ENCODE assay signal across 7 mouse cellular contexts in the genomic region with DNA sequence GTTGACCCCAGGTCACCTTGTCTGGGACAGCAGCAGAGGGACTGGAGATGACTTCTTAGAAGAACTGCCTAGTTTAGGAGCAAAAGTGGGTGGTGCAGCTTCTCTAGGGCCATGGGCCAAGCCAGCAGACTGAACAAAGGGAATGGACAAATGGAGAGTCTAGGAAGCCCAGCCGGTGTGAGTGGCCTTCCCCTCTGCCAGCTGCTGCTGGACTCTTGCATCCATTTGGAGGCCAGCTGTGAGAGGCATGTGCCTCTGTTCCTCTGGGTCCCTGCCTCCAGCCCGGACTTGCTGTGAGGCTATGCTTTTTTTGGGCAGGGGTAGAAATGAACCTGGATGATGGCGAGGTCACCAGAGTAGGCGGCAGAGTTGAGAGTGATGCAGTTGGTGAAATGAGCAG. TPM values are rescaled to one million over a fixed set of nuclear protein-coding genes. Genes with fewer than 3 reads are reported as not detected.
DNase-seq lines count a peak whose midpoint lies in the region; ATAC-seq and TF ChIP-seq lines count a peak whose summit lies in the region.

A gene (minus strand): TSS at position 152 of the 400 bp plus-strand sequence.

- no peak for DNase-seq in liver, embryonic 13.5 days
- no peak for DNase-seq in liver, embryonic 11.5 days (ENCODE audit: low spot score)
- DNase-seq in gonadal fat pad, adult 2 months (ENCODE audit: low read depth), result no peak
- no peak for DNase-seq in limb, embryonic 10.5 days (ENCODE audit: low spot score)
- no peak for DNase-seq in thymus, postnatal 0 days (ENCODE audit: low spot score)
- no peak for DNase-seq in right cerebral cortex, postnatal 10 days (ENCODE audit: low spot score in 2 of 2)

- no peak for TF ChIP-seq POLR2A in bone marrow macrophage, adult 2 months (IDR thresholded peaks at IDR 0.05; ENCODE audit: borderline replicate concordance, low read depth, low read length)

- H3K9ac ChIP-seq in liver, embryonic 13.5 days, result no peak within 1 kb of the TSS
- no peak within 1 kb of the TSS for H3K9ac ChIP-seq in liver, embryonic 11.5 days (ENCODE audit: low read depth, low read length)

- peaks cover 59% of the 10 kb centered on the region for H3K4me1 ChIP-seq in liver, embryonic 13.5 days (replicated peaks)
- H3K4me1 ChIP-seq in liver, embryonic 11.5 days (replicated peaks; ENCODE audit: control insufficient read depth, insufficient read depth, low read length), result peaks cover 8% of the 10 kb centered on the region
- H3K4me1 ChIP-seq in bone marrow macrophage, adult 2 months (ENCODE audit: control insufficient read depth, insufficient read depth, low read length), result no peaks in the 10 kb centered on the region
- H3K4me1 ChIP-seq in limb, embryonic 10.5 days, result peaks cover 7% of the 10 kb centered on the region

- peak within 1 kb of the TSS; percentile 2; the same call in 1 of the 2 replicates for H3K27ac ChIP-seq in liver, embryonic 13.5 days
- no peak within 1 kb of the TSS for H3K27ac ChIP-seq in liver, embryonic 11.5 days (ENCODE audit: low read depth, low read length)
- no peak within 1 kb of the TSS for H3K27ac ChIP-seq in bone marrow macrophage, adult 2 months (ENCODE audit: insufficient read depth, low read depth, low read length)
- no peak within 1 kb of the TSS for H3K27ac ChIP-seq in limb, embryonic 10.5 days

- no peaks in the 10 kb centered on the region for H3K27me3 ChIP-seq in liver, embryonic 13.5 days
- no peaks in the 10 kb centered on the region for H3K27me3 ChIP-seq in liver, embryonic 11.5 days (replicated peaks; ENCODE audit: control insufficient read depth, insufficient read depth, low read length)
- H3K27me3 ChIP-seq in limb, embryonic 10.5 days (ENCODE audit: low read depth, poor library complexity, severe bottlenecking), result no peaks in the 10 kb centered on the region

- ATAC-seq in liver, embryonic 13.5 days (ENCODE audit: low read depth), result no peak
- ATAC-seq in liver, embryonic 11.5 days (replicated peaks; ENCODE audit: low FRiP score), result no peak

- no peak within 1 kb of the TSS for H3K4me2 ChIP-seq in liver, embryonic 13.5 days
- no peak within 1 kb of the TSS for H3K4me2 ChIP-seq in liver, embryonic 11.5 days

- WGBS in liver, embryonic 13.5 days (ENCODE audit: insufficient replicate concordance), result 80% methylated on average over 4 of the region's 4 CpGs
- 88% methylated on average over 4 of the region's 4 CpGs for WGBS in liver, embryonic 11.5 days
- WGBS in limb, embryonic 10.5 days, result 74% methylated on average over 4 of the region's 4 CpGs

- H3K4me3 ChIP-seq in liver, embryonic 13.5 days (replicated peaks), result no peak within 1 kb of the TSS
- H3K4me3 ChIP-seq in liver, embryonic 11.5 days (ENCODE audit: low read depth, low read length), result no peak within 1 kb of the TSS
- no peak within 1 kb of the TSS for H3K4me3 ChIP-seq in bone marrow macrophage, adult 2 months (ENCODE audit: insufficient read depth, low read length)
- H3K4me3 ChIP-seq in limb, embryonic 10.5 days, result no peak within 1 kb of the TSS

- no peak for TF ChIP-seq CTCF in bone marrow macrophage, adult 2 months (IDR thresholded peaks at IDR 0.05; ENCODE audit: low read depth, low read length)

- H3K36me3 ChIP-seq in liver, embryonic 13.5 days, result no peaks in the 10 kb centered on the region
- H3K36me3 ChIP-seq in liver, embryonic 11.5 days (ENCODE audit: control insufficient read depth, insufficient read depth, low read length), result no peaks in the 10 kb centered on the region
- no peaks in the 10 kb centered on the region for H3K36me3 ChIP-seq in limb, embryonic 10.5 days

- no peaks in the 10 kb centered on the region for H3K9me3 ChIP-seq in liver, embryonic 13.5 days (replicated peaks)
- H3K9me3 ChIP-seq in liver, embryonic 11.5 days (ENCODE audit: control insufficient read depth, low read length), result no peaks in the 10 kb centered on the region
- no peaks in the 10 kb centered on the region for H3K9me3 ChIP-seq in limb, embryonic 10.5 days (replicated peaks)

RNA-seq across cellular contexts. Expression of the gene that starts here (rescaled TPM):
- polyA plus RNA-seq in liver, embryonic 13.5 days (2015; fragmentation: Nextera tagmentation; extraction: Ambion mirVana), result 3.6 and 4.6 TPM in 2 replicates
- polyA plus RNA-seq in liver, embryonic 11.5 days (2014; fragmentation: Nextera tagmentation; extraction: Ambion mirVana), result 8.7 and 9.7 TPM in 2 replicates
- 22.4 and 27.6 TPM in 2 replicates for polyA plus RNA-seq in bone marrow macrophage, adult 2 months (2012; ENCODE audit: insufficient read depth, insufficient read length, missing spikeins)
- 22.0 and 26.1 TPM in 2 replicates for polyA plus RNA-seq in gonadal fat pad, adult 2 months (2012; rRNA removed)
- polyA plus RNA-seq in limb, embryonic 10.5 days (2016; fragmentation: Nextera tagmentation; extraction: Ambion mirVana), result 16.3 and 21.0 TPM in 2 replicates
- 4.7 and 4.9 TPM in 2 replicates for polyA plus RNA-seq in thymus, postnatal 0 days (2015; fragmentation: Nextera tagmentation; extraction: Ambion mirVana)
